Mouse (Mus musculus) spleen, embryonic (tissue): ENCODE measurements around the gene Ranbp1.

ENCODE experiments used
- CTCF ChIA-PET: fragments of 350-600 bp; sonication (Branson Sonifier 250); formaldehyde crosslinking; loops from one replicate; lab custom pipeline; 2022; lab: Charles Lee

Gene Ranbp1

DNA sequence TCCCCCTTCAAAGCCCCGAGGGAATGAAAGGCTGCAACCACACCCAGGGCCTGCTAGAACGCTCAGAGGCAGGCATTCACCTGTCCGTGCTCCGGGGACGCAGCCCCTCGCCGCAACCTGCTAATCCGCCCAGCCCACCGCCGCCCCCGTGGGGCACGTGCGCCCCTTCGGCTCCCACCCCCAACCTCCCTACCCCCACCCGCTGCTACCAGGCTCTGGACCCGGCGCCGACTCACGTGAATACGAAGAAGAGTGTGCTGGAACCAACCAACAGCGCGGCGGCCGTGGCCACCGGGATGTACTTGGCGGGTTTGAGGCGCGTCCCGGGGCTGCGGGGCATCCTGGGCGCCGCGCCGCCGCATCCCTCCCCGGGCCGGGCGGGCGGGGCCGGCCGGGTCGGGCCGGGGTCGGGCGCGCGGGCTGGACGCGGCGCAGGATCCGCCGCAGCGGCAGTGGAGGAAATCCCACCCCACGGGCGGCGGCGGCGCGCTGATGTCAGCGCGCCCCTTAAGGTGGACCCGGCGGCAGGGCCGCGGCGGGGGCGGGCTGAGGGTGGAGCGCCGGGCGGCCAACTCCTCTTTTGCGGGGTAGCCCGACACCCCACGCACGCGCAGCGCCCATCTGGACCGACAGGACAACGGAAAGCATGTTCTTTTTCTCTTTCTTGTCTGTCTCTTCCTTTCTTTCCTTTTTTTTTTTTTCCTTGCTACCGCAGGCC, 13.7 kb downstream of the Ranbp1 start, which contains the start of gene Zdhhc8:
Gene Zdhhc8, minus strand, starts transcription at position 466 of the 718 bp plus-strand sequence.
- CTCF ChIA-PET: interaction anchor here (0.5 kb wide), 1 partner anchor 910 kb away, joined by 3 read pairs; no protein-coding TSS in a partner anchor

DNA sequence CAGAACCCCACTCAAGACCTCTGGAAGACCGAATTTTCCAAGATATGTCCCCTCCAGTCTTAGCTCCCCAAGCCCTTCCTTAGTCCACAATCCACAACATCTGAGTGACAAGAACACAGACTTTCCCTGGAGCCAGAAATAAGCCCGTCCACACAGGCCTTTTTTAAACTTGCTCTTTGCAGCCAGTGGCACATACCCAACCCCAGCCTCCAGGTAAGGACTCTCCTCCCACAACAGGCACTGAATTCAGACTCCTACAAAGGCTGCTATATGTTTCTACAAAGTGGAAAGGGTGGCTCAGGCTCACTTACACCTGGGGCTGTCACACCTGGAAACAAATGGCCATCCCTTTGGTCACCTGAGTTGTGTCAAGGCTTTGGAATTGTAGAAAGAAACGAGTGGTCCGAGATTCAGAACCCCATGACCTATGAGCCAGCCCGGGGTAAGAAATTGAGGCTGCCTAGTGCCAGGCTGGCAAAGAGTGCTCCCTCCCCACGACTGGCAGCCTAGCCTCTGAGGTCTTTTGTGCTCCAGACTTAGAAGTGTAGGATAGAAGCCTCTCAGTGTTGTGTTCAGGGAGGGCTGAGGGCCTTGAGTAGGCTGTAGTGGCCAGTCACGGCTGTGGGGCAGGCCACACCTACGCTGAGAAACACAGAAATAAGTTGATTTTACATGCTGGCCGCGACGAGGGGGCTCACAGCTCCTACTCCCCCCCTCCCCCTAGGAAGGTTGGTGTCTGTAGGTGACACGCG, 14.4 kb downstream of the Ranbp1 start:
- CTCF ChIA-PET: no interaction called here

DNA sequence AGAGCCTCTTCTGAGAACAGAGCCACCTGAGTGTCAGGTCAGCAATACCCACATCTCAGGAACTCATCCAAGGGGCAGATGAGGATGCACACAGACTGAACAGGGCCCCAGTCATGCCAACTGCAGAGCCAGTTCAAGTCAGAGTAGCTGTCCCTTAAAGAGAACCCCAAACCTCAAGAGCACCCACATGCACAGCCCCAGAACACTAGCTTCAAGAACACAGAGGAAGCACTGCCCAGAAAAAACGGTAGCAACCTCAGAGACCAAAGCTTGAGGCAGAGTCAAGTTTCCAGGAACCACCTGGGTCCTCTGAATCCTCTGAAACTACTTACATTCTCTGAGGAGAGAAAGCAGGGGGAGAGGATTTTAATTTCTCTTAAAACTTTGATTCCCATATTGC, 15.1 kb downstream of the Ranbp1 start:
- CTCF ChIA-PET: no interaction called here

DNA sequence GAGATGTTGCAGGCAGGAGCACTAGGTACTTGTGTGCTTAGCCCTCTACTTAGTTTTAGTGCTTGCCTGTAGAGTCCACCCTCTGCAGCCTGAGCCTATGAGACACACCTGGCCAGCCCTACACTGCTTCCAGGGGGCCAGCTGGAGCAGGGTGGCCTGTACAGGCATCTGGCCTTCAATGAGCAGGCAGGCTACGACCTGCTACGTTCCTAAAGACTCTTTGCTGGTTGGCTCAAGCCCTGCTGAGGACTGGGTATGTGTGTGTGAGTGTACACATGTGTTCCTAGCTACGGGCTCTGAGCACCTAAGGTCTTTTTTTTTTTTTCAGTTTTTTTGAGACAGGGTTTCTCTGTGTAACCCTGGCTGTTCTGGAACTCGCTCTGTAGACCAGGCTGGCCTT, 17.1 kb downstream of the Ranbp1 start:
- CTCF ChIA-PET: no interaction called here

DNA sequence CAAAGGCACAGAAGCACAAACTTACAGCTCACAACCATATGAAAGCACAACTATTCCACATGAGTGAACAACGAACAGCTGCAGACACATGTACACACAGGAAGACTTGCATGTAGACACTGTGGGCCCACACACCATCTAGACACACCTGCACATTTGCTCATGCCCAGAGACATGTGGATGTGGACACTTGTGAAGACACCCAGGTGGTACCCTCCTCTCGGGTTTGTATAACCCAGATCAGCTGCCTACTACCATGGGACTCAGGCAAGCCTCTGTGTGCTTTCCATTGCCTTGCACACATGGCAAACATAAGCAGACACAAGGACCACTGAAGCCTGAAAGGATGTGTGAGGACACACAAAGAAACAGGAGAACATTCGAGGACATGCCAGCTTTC, 17.5 kb downstream of the Ranbp1 start:
- CTCF ChIA-PET: no interaction called here

DNA sequence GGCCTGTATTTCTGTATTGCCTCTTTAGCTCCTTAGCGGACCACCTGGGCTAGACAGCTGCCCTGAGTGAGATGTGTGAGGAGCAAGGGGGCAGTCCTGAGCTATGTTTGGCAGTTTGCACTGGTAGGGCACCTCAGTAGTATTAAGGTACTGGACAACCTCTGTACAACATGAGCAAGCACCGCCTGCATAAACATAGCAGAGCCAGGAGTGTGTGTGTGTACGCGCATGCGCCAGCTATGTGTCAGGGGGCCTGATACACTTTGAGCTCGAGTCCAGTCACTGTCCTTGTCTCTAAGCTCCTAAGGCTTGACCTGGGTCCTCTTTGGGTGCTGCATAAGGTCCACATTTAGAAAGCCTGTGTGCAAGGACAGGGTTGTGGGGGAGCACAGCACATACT, 17.9 kb downstream of the Ranbp1 start:
- CTCF ChIA-PET: no interaction called here

DNA sequence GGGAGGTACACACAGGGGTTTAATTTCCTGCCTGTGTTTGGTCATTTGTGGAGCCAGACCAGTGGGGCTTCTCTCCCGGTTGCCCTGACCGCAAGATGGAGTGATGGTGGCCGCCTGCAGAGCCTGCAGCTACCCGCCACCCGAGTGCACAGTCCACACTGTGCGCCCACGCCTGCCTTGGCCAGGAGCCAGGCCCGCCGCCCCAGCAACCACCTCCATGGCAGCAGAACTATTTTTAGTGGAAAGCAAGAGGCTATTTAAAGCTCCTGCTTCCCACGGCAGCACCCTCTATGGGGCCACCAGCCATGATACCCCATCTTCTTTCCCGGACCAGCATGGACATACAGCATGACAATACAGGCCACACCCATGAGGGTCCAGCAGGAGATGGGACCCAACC, 18.9 kb downstream of the Ranbp1 start:
- CTCF ChIA-PET: no interaction called here

DNA sequence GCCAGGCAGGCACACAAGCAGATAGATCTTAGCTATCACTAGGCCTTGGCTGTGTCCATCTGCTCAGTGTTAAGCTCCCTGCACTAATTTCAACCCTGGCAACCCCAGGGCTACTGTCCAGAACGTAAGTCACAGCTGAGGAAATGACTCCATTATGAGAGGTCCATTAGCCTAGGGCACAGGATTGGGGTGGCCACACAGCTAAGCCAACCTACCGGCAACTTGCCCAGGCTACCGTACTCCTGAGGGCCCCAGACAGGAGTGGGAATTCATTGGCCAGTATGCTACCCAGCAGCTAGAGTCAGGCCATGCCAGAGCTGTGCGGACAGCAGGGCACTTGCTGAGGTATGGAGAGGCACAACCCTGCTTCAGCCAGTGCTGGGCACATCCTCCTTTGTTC, 19.7 kb downstream of the Ranbp1 start:
- CTCF ChIA-PET: no interaction called here

DNA sequence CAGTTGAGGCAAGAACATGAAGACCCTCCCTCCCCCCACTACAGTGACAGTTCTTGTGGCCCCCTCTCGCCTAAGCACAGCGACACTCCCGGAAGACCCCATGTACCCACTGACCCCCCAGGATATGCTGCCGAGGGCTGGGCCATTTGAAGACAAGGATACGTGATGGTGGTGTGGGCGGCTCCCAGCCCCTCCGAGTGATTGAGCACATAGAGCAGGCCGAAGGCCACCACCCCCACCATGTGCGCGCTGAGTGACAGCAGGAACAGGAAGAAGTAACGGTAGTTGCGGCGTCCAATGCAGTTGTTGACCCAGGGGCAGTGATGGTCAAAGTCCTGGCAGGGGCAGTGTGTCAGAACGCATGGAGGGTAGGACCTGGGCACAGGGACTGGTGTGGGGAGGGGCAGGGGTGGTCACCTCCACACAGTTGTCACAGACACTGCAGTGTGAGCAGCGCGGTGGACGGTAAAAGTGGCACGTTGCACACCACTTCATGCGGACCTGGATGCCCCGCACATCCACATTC, 20.6 kb downstream of the Ranbp1 start:
- CTCF ChIA-PET: no interaction called here

DNA sequence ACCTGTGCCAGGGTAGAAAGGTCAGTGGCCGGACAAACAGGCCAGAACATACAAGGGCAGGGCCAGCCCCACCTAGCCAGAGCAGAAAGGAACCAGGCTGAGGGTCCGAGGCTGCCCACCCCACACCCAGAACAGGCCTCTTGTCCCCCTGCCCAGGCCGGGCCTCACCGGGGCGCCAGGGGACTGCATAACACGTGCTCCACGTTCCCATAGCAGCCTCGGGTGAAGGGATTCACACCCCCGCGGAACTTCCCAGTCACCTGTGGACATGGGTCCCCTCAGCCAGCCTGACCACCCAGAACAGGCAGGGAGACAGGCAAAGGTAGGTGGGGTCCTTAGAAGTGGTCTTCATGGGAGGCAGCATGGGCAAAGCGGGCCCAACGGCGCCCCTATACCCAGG, 21.3 kb downstream of the Ranbp1 start:
- CTCF ChIA-PET: no interaction called here

DNA sequence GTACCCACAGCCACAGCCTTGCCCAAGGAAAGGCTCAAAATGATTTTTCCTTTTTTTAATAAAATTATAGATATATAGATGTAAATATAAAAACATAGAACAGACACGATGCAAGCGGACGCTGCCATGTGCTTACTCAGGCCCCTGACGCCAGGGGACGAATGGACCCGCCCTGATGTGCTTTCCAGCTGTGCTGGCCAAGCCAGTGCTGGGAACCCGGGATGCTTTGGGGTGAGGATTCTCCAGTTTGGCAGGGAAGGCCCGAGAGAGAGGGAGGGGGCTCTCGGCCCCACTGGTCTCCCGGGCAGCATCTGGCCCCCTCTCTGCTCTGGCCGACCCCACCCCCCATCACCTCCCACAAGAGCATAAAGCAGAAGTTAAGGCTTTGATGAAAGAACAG, 26.3 kb downstream of the Ranbp1 start:
- CTCF ChIA-PET: no interaction called here

DNA sequence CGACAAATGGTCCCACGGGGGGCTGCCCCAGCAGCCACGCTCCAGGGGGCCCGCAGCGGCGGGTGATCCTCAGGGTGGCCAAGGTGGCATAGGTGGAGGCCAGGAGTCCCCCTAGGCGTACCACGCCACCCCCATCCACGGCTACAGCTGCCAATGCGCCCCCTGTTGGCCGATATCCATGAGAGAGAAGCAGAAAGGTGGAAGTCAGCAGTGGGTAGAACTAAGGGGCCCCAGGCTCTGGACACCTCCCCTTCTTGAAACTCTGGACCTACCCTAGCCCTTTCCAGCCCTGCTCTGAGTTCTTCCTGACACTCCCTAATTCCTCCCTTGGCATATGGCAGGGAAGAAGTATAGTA, 27.0 kb downstream of the Ranbp1 start:
- CTCF ChIA-PET: no interaction called here

DNA sequence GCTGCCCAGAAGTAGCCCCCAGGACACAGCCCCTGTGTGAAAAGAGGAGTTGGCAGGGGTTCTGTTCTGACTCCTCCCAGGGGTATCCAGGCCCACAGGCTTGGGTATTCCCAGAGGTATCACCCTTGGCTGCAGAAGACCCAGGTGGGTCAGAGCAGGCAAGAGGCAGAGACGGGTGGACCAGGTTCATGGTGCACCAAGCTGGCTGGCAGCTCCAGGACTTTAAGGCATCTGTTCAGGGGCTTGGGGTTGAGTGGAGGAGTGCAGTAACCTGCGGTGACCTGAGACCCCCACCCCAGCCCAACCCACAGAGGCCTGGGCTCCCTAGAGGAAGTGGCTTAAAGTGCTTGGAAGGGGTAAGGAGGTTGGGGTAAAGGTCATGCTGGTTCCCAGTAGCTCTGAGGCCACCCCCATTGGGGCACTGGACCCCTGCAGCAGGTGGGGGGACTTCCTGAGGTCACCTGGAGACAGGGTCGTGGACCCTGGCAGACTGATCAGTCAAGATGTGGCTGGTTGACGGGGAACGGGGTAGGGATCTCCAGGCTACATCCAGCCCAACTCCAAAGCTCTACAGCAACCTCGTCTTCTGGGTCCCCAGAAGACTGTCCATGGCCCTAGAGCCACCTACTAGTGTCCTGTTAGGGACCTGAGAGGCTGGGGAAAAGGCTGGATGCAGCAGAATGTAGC, 27.5 kb downstream of the Ranbp1 start:
- CTCF ChIA-PET: no interaction called here

DNA sequence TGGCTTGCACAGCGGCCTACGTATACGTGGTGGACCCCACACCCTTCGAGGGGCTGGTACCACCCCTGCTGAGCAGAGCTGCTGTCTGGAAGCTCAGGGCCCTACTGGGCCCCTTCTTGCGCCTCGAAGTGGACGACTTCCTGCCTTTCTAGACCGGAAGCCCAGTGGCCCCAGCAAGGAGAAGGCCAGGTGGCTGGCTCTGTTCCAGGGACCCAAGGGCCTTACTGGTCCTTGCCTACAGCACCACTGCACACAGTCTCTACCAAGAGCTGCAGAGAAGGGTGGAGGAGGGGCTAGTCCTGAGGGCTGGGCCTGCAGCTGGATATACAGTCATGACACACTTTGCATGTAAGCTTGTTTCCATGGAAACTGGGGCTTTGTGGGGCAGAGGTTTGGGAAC, 28.5 kb downstream of the Ranbp1 start:
- CTCF ChIA-PET: no interaction called here

DNA sequence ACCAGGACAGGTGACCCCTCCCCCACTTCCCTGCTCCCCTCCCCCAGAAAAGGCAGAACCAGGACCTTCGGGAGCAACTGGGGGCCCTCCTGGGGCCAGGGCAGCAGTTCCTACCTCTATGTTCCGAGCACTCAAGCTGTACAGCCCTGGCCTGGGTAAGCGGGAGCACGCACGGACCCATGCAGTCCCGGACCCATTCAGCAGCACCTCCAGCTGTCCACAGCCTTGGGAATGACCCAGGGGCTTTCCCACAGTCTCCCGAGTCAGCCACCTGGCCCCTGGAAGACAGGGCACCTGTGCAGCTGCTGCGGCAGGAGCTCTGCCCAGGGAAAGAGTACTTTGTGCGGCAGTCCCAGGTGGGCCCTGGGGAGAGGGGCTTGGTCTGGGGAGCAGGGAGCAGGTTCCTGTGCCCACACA, 29.9 kb downstream of the Ranbp1 start:
- CTCF ChIA-PET: no interaction called here

DNA sequence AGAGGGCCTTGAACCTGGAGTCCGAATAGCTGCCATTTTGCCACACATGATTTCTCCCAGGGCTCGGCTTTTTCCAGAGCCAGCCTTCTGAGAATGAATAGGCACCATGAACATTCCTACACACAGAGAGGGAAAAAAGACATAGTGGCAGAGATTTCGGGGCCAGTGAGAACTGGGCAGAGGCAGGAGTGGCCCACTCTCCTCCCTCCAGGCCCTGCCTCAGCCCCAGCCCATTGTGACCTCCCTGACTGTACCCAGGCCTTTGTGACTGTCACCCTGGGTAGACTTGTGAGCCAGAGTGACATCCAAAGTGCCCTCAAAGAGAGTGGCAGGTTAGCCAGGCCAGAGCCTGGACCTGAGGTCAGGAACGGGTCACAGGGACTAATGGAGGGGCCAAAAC, 31.0 kb downstream of the Ranbp1 start, which contains the start of gene Ccdc188:
Gene Ccdc188, plus strand, starts transcription at position 301 of the 400 bp plus-strand sequence.
- CTCF ChIA-PET: no interaction called here

DNA sequence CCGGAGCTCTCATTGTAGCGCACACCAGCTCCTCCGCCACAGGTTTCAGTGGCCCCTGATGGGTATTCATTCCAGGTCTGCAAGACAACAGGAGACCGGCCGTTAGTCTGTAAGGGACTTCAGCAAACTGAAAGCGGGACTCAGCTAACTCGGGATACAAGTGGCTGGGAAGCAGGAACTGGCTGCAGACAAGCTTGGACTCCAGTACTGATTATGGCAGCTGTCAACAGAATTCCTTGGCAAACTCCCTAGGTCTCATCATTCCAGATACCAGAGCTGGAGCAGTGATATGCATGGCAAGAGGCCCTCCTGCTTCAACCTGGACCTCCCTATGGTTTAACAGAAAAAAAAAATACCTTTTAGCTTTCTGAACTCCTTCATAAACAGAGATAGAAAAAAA, 33.7 kb downstream of the Ranbp1 start:
- CTCF ChIA-PET: no interaction called here

DNA sequence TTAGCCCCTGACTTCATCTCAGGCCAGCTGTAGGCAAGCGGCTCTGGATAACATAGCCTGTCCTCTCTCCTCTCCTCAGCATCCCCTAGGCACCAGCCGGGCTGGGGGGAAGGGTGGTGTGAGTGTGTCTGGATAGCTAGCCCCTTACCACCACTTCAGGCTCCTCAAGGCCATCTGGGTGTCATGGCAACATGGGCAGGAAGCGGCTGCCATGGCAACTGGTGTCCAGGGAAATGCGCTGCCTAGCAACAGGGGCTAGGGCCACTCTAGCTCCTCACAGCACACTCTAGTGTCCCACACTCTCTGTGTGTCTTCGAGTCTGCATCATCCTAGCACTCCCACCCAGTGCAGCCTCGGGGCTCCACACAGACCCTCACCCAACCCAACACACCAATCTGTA, 34.8 kb downstream of the Ranbp1 start:
- CTCF ChIA-PET: no interaction called here

DNA sequence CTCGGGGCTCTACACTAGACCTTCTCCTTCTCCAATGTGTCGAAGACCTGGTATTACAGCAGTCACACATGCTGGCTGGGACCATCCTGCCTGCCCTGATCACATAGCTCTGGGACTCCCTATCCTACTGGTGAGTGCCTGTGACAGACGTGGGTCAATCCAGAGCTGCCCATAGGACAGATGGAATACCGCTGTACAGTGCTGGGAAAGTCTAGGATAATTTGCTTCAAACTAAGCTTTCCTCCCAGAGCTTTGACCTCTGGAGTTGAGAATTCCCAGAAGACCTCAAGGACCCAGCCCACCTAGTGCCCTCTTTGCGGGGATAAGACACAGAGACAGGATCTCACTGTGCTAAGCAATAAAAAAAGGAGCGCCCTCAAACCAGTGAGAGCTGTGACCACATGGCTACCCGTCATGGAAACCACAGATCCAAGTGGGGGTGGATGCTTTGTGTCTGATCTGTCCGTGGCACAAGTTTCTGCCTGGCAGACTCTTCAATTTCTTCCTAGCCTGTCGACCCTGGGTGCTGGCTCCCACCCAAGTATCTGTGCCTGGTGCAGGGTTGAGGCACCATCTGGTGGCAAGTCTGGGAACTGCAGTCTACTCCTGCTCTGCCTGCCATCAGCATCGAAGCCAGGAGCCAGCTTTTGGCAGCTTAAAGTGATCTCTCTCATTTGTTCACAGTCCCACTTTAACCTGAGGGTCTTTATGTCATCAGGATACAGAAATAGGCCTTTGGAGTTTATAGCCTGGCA, 36.9 kb downstream of the Ranbp1 start:
- CTCF ChIA-PET: interaction anchor here (0.5 to 0.6 kb wide), 2 partner anchors 9 to 65 kb away, joined by 3 to 7 read pairs; no protein-coding TSS in a partner anchor

DNA sequence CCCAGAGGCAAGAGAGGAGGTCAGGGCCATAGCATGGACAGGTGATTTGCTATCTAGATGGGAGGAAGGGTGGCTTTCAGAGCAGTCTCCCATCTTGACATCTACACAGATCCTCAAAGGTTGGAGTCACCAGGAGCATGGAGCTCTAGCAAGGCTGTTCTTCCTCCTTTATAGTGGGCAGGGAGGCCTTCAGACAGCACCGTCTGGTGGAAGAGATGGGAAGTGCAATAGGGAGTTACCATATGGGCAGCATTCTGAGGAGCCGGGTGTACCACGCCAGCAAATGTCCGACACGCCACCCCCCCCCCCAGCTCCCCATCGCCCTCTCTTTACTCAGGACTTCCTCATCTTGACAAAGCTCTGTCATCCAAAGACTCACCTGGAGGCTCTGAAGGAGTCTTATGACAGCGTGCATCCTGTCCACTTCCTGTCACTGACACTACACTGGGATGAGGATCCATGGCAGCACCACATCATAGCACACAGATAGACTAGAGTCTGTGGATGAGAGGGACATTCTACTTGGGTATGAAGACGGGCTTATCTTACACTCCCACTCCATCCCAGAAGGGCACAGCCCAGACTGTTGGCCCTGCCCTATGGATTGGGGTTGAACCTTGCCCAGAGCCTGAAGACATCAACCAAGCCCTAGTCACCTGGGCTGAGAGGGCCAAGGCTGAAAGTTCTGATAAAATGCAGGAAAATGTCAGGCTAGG, 37.7 kb downstream of the Ranbp1 start:
- CTCF ChIA-PET: no interaction called here
